Mouse (Mus musculus): ENCODE measurements around the gene Cyp4f16. TPM values are rescaled to one million over a fixed set of nuclear protein-coding genes. Genes with fewer than 3 reads are reported as not detected.
"Not testable (repeated sequence)": the region's sequence is repeated elsewhere in the genome, so short reads cannot be mapped to it uniquely, and the experiment has no call there.

Gene Cyp4f16
- polyA plus RNA-seq (2016; fragmentation: Nextera tagmentation; extraction: Ambion mirVana) = 10.7 and 14.1 TPM in 2 replicates

DNA sequence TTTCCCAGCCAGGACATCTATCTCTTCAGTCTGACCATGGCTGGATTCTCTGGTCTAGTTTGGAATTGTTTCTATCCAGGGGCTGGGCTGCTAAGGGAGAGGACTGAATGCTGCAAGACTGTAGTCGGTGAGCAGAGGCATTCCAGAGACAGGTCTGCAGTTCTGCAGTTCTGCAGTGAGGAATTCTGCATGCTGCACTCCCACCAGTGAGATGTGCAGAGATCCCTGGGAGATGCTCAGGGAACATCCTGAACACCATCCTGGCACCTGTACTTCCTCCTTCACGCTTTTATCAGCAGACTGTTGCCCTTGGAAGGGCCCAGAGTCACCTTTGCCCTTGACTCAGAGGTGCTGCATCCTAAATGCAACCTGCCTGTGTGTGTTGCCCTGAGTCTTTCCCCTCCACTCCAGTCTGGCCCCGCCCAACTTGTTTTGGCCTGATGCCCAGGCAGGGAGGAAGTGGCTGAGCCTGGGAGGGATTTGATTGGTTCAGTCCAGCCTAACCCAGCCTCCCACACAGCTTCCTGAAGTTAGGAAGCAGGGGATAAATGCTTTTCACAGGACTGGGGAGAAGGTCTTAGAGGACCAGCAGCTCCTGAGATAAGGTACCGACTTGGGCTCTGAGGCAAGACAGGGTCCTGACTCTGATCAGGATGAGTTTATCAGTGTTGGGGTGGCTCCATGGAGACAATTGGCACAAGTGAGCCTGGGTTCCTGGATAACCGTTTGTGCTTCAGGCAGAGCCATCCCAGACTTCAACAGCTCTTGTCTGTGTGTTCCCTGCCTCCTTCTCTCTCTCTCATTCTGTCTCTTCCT, at the start of gene Cyp4f16:
Gene Cyp4f16, plus strand, starts transcription at position 508 of the 816 bp plus-strand sequence.
- Histone ChIP-seq H3K4me3 (peak within 1 kb of the TSS; percentile 46), H3K27ac (peak within 1 kb of the TSS; percentile 64; the same call in 1 of the 2 replicates), H3K4me1 (peaks cover 15% of the 10 kb centered on the region)
- not testable (repeated sequence) for H3K36me3 ChIP-seq (replicated peaks); H3K9me3 ChIP-seq; H3K27me3 ChIP-seq (ENCODE audit: poor library complexity, severe bottlenecking)
- 17% methylated on average over 5 of the region's 5 CpGs for WGBS
- DNase-seq (ENCODE audit: extremely low spot score, low spot score) = peak; percentile 56

DNA sequence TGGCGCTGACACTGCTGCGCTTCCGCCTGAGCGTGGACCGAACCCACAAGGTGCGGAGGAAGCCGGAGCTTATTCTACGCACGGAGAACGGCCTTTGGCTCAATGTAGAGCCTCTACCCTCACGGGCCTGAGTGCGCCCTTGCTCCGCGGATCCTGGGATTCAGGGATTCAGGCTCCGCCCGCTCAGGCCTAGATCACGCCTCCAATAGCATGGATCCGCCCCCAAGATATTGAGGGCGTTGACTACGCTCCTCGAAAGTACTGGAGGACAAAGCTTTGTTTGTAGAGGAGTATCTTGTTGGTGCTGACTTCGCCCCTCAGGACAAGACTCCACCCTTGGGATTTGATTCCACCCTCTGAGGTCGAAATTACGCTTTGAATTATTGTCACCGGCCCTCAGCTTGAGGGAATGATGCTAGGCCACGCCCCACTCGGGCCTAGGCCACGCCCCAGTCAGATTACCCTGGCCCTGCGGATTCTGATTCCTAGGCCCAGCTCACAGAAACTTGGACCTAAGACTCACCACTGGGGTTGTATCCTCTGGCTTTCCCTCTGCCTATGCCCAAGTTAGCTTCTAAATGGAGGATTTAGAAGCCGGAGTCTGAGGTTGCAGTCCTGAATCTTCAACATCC, 43.9 kb upstream of the Cyp4f16 start:
- Histone ChIP-seq H3K9me3 (peaks cover 19% of the 10 kb centered on the region; the same call in 1 of the 2 replicates), H3K27ac (peak overlapping the region; percentile 72), H3K27me3 (ENCODE audit: poor library complexity, severe bottlenecking) (peaks cover 31% of the 10 kb centered on the region), H3K36me3 (replicated peaks) (no peaks in the 10 kb centered on the region), H3K4me1 (peaks cover 8% of the 10 kb centered on the region), H3K4me3 (peak overlapping the region; percentile 49)
- WGBS = 5% methylated on average over 30 of the region's 30 CpGs
- peak; percentile 49 for DNase-seq (ENCODE audit: extremely low spot score, low spot score)

DNA sequence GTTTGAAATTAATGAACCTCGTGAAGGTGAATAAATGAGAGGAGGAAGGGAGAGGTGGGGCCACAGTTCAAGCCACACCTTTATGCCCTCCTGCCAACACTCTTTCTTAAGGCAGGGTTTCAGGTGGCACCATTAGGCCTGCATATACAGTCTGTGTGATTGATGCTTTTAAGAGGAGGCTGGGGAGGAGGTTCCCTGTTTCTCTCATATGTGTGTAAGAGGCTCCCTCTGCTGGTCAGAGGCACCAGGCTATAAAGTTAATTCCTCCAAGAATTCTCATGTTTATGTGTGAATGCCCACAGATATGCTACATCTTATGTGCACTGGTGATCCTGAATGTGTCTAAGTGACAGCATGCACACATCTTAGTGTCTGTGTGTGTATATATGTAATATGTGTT, 41.8 kb upstream of the Cyp4f16 start:
- DNase-seq (ENCODE audit: extremely low spot score, low spot score) = peak; percentile 41
- H3K4me1 ChIP-seq = peaks cover 8% of the 10 kb centered on the region
- H3K36me3 ChIP-seq (replicated peaks) = no peaks in the 10 kb centered on the region
- 67% methylated on average over 1 of the region's 1 CpGs for WGBS
- peaks cover 31% of the 10 kb centered on the region for H3K27me3 ChIP-seq (ENCODE audit: poor library complexity, severe bottlenecking)
- no peak overlapping the region for H3K27ac ChIP-seq
- H3K4me3 ChIP-seq = no peak overlapping the region
- peaks cover 19% of the 10 kb centered on the region; the same call in 1 of the 2 replicates for H3K9me3 ChIP-seq

GRCm38 (mm10) chr17:32500511-32500910, 35.8 kb upstream of the Cyp4f16 start:
- peaks cover 14% of the 10 kb centered on the region; the same call in 1 of the 2 replicates for H3K9me3 ChIP-seq
- H3K4me3 ChIP-seq; H3K27me3 ChIP-seq (ENCODE audit: poor library complexity, severe bottlenecking); H3K27ac ChIP-seq; H3K4me1 ChIP-seq; DNase-seq (ENCODE audit: extremely low spot score, low spot score); H3K36me3 ChIP-seq (replicated peaks): not testable (repeated sequence)
- WGBS = 89% methylated on average over 4 of the region's 4 CpGs

GRCm38 (mm10) chr17:32501051-32501450, 35.3 kb upstream of the Cyp4f16 start:
- WGBS = 78% methylated on average over 3 of the region's 3 CpGs
- Histone ChIP-seq H3K27ac (no peak overlapping the region), H3K9me3 (peaks cover 8% of the 10 kb centered on the region; the same call in 1 of the 2 replicates), H3K4me3 (no peak overlapping the region), H3K36me3 (replicated peaks) (no peaks in the 10 kb centered on the region), H3K4me1 (peaks cover 13% of the 10 kb centered on the region), H3K27me3 (ENCODE audit: poor library complexity, severe bottlenecking) (no peaks in the 10 kb centered on the region)
- DNase-seq (ENCODE audit: extremely low spot score, low spot score) = no peak

DNA sequence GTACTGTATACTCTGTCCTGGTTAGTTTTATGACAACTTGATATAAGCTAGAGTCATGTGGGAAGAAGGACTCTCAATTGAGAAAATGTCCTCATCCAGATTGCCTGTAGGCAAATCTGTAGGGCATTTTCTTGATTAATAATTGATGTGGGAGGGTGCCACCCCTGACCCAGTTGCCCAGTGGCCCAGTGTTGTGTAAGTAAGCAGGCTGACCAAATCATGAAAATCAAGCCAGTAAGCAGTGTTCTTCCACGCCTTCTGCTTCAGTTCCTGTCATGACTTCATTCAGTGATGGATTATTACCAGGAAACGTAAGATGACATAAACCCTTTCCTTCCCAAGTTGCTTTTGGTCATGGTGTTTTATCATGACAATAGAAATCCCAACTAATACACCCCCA, 33.2 kb upstream of the Cyp4f16 start:
- H3K9me3 ChIP-seq = no peaks in the 10 kb centered on the region
- H3K27ac ChIP-seq = no peak overlapping the region
- peaks cover 23% of the 10 kb centered on the region for H3K4me1 ChIP-seq
- no peak overlapping the region for H3K4me3 ChIP-seq
- H3K27me3 ChIP-seq (ENCODE audit: poor library complexity, severe bottlenecking) = no peaks in the 10 kb centered on the region
- H3K36me3 ChIP-seq (replicated peaks) = no peaks in the 10 kb centered on the region
- 92% methylated on average over 2 of the region's 2 CpGs for WGBS
- no peak for DNase-seq (ENCODE audit: extremely low spot score, low spot score)

DNA sequence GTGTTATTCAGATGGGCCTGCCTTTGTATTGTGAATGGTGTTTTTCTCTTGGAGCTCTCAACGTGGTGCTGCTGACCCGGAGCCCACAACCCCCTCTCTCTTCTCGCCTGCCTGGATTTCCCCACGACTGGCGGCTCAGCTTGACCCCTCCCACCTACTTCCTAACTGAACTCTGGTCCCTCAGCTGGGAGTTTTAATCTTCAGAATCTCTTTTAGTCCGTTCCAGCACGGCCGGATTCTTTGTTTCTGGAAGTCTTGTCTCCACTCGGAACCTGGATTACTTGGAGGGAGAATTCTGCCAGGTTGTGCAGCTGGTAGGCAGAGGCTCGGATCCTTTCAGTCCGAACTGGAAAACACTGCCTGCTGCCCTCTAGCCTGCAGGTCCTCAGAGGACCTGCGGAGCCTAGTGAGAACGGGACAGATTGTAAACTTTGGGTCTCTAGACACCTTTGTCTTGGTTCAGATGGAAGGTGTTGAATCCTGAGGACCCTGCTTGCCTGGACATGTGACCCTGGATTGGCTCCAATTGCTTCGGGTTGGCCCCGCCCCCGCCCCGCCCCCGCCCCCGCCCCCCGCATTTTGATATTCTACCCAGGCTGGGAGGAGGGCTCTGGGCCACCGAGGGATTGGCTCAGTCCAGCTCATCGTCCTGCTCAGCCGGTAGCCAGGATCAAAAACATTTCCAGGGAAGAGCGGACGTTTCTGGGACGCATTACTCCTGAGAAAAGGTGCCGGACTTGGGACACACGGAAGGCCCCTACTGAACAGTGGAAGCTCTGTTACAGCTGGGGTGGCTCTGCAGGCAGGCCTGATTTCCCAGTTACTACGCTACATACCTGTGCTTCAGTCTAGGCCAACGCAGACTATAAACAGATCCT, 30.3 kb upstream of the Cyp4f16 start, which contains the start of gene Cyp4f17:
Gene Cyp4f17, plus strand, starts transcription at position 200 of the 878 bp plus-strand sequence.
- Histone ChIP-seq H3K4me1 (peaks cover 23% of the 10 kb centered on the region), H3K9me3 (no peaks in the 10 kb centered on the region), H3K27ac (peak within 1 kb of the TSS; percentile 90), H3K27me3 (ENCODE audit: poor library complexity, severe bottlenecking) (no peaks in the 10 kb centered on the region), H3K4me3 (peak within 1 kb of the TSS; percentile 58), H3K36me3 (replicated peaks) (peaks cover 4% of the 10 kb centered on the region; the same call in 1 of the 2 replicates)
- DNase-seq (ENCODE audit: extremely low spot score, low spot score) = peak; percentile 88
- 2% methylated on average over 30 of the region's 30 CpGs for WGBS

DNA sequence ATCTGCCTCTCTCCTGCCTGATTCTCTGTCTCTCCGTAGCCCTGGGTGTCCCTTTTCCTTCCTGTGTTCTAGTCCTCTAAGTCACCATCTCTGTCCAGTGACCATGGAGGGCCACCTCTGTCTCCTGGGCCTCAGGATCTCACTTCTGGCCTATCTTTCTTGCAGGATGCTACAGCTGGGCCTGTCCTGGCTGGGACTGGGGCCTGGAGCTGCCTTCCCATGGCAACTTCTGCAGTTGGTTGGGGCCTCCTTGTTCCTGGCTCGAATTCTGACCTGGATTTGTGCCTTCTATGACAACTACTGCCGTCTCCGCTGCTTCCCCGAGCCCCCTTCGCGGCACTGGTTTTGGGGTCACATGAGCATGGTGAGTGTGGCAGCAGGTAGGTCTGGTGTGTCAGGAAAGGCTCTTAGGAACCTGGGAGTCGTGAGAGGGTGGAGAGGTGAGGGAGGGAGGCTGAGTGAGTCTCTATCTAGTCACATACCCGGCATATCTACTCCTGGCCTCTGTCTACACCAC, 29.6 kb upstream of the Cyp4f16 start:
- Histone ChIP-seq H3K4me3 (peak overlapping the region; percentile 58), H3K36me3 (replicated peaks) (peaks cover 4% of the 10 kb centered on the region; the same call in 1 of the 2 replicates), H3K9me3 (no peaks in the 10 kb centered on the region), H3K4me1 (peaks cover 23% of the 10 kb centered on the region), H3K27me3 (ENCODE audit: poor library complexity, severe bottlenecking) (no peaks in the 10 kb centered on the region), H3K27ac (peak overlapping the region; percentile 90)
- no peak for DNase-seq (ENCODE audit: extremely low spot score, low spot score)
- 40% methylated on average over 9 of the region's 9 CpGs for WGBS

DNA sequence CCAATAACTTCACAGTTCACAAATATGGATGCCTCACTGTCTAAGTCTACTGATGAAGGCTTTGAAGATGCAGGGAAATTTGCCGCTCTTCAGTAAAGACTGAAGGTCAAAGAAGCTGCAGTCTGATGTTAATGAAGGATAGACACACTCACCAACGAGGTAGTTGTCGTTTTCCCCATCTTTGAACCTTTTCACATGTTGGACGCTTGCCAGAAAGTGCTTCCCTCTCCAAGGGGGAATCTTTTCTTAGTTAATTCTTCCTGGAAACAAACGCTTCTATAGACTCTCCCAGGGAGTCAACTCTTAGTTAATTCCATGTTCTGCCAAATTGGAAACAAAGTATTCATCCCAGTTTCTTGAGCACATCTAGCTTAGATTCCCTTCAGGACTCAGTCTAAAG, 20.2 kb upstream of the Cyp4f16 start:
- 91% methylated on average over 5 of the region's 5 CpGs for WGBS
- no peaks in the 10 kb centered on the region for H3K27me3 ChIP-seq (ENCODE audit: poor library complexity, severe bottlenecking)

DNA sequence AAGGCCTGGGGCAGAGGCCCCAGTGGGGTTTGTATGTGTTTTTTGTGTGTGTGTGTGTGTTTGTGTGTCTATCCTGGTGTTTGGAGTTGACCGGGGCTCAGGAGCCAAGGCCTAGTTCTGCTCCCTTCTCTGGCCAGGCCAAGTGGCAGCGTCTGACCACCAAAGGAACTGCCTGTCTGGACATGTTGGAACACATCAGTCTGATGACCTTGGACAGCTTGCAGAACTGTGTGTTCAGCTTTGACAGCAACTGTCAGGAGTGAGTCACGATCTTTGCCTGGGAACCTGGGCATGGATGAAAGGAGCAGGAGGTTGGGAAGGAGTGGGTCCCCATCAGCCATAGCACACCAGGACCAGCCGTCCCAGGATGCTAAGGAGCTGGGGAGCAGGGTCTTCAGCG, 14.4 kb upstream of the Cyp4f16 start:
- H3K27ac ChIP-seq = no peak overlapping the region
- no peak overlapping the region for H3K4me3 ChIP-seq
- 86% methylated on average over 5 of the region's 5 CpGs for WGBS
- peaks cover 20% of the 10 kb centered on the region for H3K36me3 ChIP-seq (replicated peaks)
- H3K27me3 ChIP-seq (ENCODE audit: poor library complexity, severe bottlenecking) = no peaks in the 10 kb centered on the region
- no peaks in the 10 kb centered on the region for H3K9me3 ChIP-seq
- no peak for DNase-seq (ENCODE audit: extremely low spot score, low spot score)
- H3K4me1 ChIP-seq = no peaks in the 10 kb centered on the region

More for the DNA sequence above, 20.2 kb upstream of the Cyp4f16 start:
- DNase-seq (ENCODE audit: extremely low spot score, low spot score) = no peak
- H3K36me3 ChIP-seq (replicated peaks) = no peaks in the 10 kb centered on the region; the same call in 1 of the 2 replicates
- no peak overlapping the region for H3K27ac ChIP-seq
- no peaks in the 10 kb centered on the region for H3K9me3 ChIP-seq
- no peaks in the 10 kb centered on the region for H3K4me1 ChIP-seq
- no peak overlapping the region for H3K4me3 ChIP-seq

DNA sequence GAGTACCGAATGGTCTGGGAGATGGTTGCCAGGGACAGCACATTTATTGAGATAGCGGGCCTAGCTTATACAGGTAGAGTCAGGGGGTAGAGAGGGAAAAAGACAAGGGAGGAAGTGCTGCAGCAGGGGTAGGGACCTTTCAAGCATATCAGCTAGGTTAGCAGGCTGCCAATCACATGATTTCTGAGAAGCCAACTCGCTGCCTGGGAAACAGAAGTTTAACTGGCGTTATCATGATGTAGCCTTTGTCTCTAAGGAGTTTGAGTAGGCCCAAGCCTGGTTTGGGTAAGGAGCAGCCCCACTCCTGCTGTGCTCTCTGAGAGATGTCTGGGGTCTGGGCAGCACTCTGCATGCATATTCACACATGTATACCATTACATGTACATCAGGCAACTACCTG, 14.0 kb upstream of the Cyp4f16 start:
- Histone ChIP-seq H3K27ac (no peak overlapping the region), H3K4me3 (no peak overlapping the region), H3K9me3 (no peaks in the 10 kb centered on the region), H3K27me3 (ENCODE audit: poor library complexity, severe bottlenecking) (no peaks in the 10 kb centered on the region), H3K36me3 (replicated peaks) (peaks cover 20% of the 10 kb centered on the region), H3K4me1 (no peaks in the 10 kb centered on the region)
- WGBS = 88% methylated on average over 4 of the region's 4 CpGs
- no peak for DNase-seq (ENCODE audit: extremely low spot score, low spot score)

- 91% methylated on average over 5 of the region's 5 CpGs for WGBS
- Histone ChIP-seq H3K27ac (no peak overlapping the region), H3K4me3 (no peak overlapping the region), H3K9me3 (no peaks in the 10 kb centered on the region), H3K27me3 (ENCODE audit: poor library complexity, severe bottlenecking) (no peaks in the 10 kb centered on the region), H3K4me1 (peaks cover 2% of the 10 kb centered on the region), H3K36me3 (replicated peaks) (peaks cover 20% of the 10 kb centered on the region)
- no peak for DNase-seq (ENCODE audit: extremely low spot score, low spot score)
Measured at GRCm38 (mm10) chr17:32522816-32523215, 13.5 kb upstream of the Cyp4f16 start.
